Mouse (Mus musculus) heart, postnatal 14 days (tissue): ENCODE results near the gene Actc1. TPM values are rescaled to one million over a fixed set of nuclear protein-coding genes. Genes with fewer than 3 reads are reported as not detected.
A peak's percentile ranks its signal among the peaks of the same experiment; 100 is the strongest.

Experiments used
- DNase-seq, 2 experiments: peaks; one replicate each; pipeline ENCODE4 v3.0.0; 2021 to 2022
- intact Hi-C: fragments of 180-260 bp; cut with DNase I; formaldehyde crosslinking; loops from one replicate; pipeline ENCODE4 v1.15.1; 2025
- total RNA-seq, 2 experiments: library from RNA; stranded (reverse); gene quantifications; 2 replicates each; pipeline ENCODE4 v1.2.3; 2021

The Actc1 gene
- total RNA-seq, 2 experiments from 2014 or later = 15,903 to 17,925 TPM

GRCm38 (mm10) chr2:114051111-114051870 is 2.1 kb downstream of the Actc1 start:
- no peak for DNase-seq
- intact Hi-C loops = no loop called here

GRCm38 (mm10) chr2:114050150-114050549 is 3.2 kb downstream of the Actc1 start:
- intact Hi-C loops = no loop called here
- no peak for DNase-seq

- no peak for DNase-seq
- intact Hi-C loops = loop anchor here (5.0 kb wide), 1 partner anchor 182 kb away; no protein-coding TSS in a partner anchor
Measured at GRCm38 (mm10) chr2:114049372-114049771, 4.0 kb downstream of the Actc1 start.

- intact Hi-C loops = loop anchor here (2.0 to 5.0 kb wide), 2 partner anchors 73 to 181 kb away; no protein-coding TSS in a partner anchor
- DNase-seq = no peak
Measured at GRCm38 (mm10) chr2:114047960-114048611, 5.3 kb downstream of the Actc1 start.

GRCm38 (mm10) chr2:114046151-114046664 is 7.1 kb downstream of the Actc1 start:
- intact Hi-C loops = loop anchor here (2.0 to 5.0 kb wide), 2 partner anchors 71 to 179 kb away; no protein-coding TSS in a partner anchor
- peak in 1 of 2 experiments; percentile 31 for DNase-seq

GRCm38 (mm10) chr2:114037926-114038325 is 15.4 kb downstream of the Actc1 start:
- intact Hi-C loops = no loop called here
- DNase-seq = no peak

GRCm38 (mm10) chr2:114032259-114032658 is 21.1 kb downstream of the Actc1 start:
- DNase-seq = no peak
- intact Hi-C loops = no loop called here

GRCm38 (mm10) chr2:114023383-114023782 is 30.0 kb downstream of the Actc1 start:
- no peak for DNase-seq
- intact Hi-C loops = no loop called here

GRCm38 (mm10) chr2:114020210-114020563 is 33.2 kb downstream of the Actc1 start:
- intact Hi-C loops = no loop called here
- no peak for DNase-seq

- no peak for DNase-seq
- intact Hi-C loops = no loop called here
Measured at GRCm38 (mm10) chr2:114019474-114020209, 33.7 kb downstream of the Actc1 start.

- DNase-seq = no peak
- intact Hi-C loops = no loop called here
Measured at GRCm38 (mm10) chr2:114018136-114018535, 35.2 kb downstream of the Actc1 start.

- intact Hi-C loops = no loop called here
- no peak for DNase-seq
Measured at GRCm38 (mm10) chr2:114014839-114015238, 38.5 kb downstream of the Actc1 start.

- intact Hi-C loops = no loop called here
- no peak for DNase-seq
Measured at GRCm38 (mm10) chr2:114013846-114014245, 39.5 kb downstream of the Actc1 start.

- intact Hi-C loops = no loop called here
- DNase-seq = peak in 1 of 2 experiments; percentile 15
Measured at GRCm38 (mm10) chr2:114013295-114013771, 40.0 kb downstream of the Actc1 start, which contains the start of gene Gjd2. TSS of gene Gjd2 (minus strand) at chr2:114013619.

- intact Hi-C loops = no loop called here
Measured at GRCm38 (mm10) chr2:114012749-114013211, 40.6 kb downstream of the Actc1 start.

GRCm38 (mm10) chr2:114011838-114012237 is 41.5 kb downstream of the Actc1 start:
- intact Hi-C loops = no loop called here
- peak; percentile 34 to 63 for DNase-seq

More at GRCm38 (mm10) chr2:114012749-114013211, 40.6 kb downstream of the Actc1 start:
- no peak for DNase-seq

GRCm38 (mm10) chr2:114008321-114008720 is 45.0 kb downstream of the Actc1 start:
- intact Hi-C loops = no loop called here
- no peak for DNase-seq

- no peak for DNase-seq
- intact Hi-C loops = no loop called here
Measured at GRCm38 (mm10) chr2:113997484-113997883, 55.9 kb downstream of the Actc1 start.
